Mouse (Mus musculus) C2C12 (cell line): Measurements from ENCODE around the gene Crcp.

Experiments used
- CEBPB ChIP-seq: IDR thresholded peaks from one replicate; pipeline ENCODE4 v1.6.1; 2011; ENCODE audit warnings: low read depth, mild to moderate bottlenecking, control low read depth, moderate library complexity
- CTCF ChIP-seq: IDR thresholded peaks from one replicate; pipeline ENCODE4 v1.5.1; 2011; ENCODE audit not compliant: control insufficient read depth, insufficient read depth, insufficient read length
- FOSL1 ChIP-seq: IDR thresholded peaks from one replicate; pipeline ENCODE4 v1.8.0; 2011; ENCODE audit warnings: mild to moderate bottlenecking, low read length; ENCODE audit not compliant: poor library complexity, insufficient read depth, severe bottlenecking
- MAX ChIP-seq: IDR thresholded peaks from one replicate; pipeline ENCODE4 v1.6.1; 2011; ENCODE audit warnings: mild to moderate bottlenecking, control low read depth

GRCm38 (mm10) chr5:130084271-130084670, 55.2 kb downstream of the Crcp start:
- no peak for TF ChIP-seq CTCF
- TF ChIP-seq FOSL1: no peak
- TF ChIP-seq CEBPB: no peak
- TF ChIP-seq MAX: no peak
